Comparison of ENCODE assay signal across 8 mouse cellular contexts in the genomic region with DNA sequence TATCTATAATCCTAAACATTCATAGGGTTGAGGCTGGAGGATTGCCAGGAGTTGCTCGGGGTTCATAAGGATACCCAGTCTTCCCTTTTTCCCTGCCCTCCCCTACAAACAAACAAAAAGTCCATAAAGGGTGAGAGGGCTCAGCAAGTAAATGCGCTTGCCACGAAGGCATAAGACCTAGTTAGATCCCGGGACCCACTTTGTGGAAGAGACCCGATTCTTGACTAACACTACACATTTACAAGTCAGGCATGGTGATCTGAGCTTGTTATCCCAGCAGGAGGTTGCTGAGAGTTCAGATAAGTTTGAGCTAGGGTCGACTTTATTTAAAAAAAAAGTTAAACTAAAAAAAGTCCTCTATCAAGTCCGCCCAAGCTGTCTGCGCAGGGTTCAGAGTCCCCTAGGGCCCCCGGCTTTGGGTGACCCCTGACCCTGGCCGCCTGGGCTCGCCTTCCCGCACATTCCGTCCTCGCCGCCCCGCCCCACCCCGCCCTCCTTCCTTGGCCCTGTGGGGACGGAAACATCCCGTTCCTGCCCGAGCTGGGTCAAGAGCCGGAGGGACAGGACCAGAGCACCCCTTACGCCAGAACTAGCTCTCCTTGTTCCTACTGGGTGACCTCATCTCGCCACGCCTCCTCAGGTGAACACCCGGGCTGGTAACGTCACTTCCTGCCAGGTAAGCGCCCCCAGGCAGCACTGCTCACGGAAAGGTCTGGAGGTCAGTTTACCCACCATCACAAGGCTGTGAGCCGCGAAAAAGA. TPM values are rescaled to one million over a fixed set of nuclear protein-coding genes. Genes with fewer than 3 reads are reported as not detected.
DNase-seq lines count a peak whose midpoint lies in the region; ATAC-seq and TF ChIP-seq lines count a peak whose summit lies in the region.

No protein-coding gene starts in this region.

- intact Hi-C loops in left cerebral cortex, postnatal 4 days (cut with DNase I): no loop called here
- intact Hi-C loops in left cerebral cortex, postnatal 25 days (cut with DNase I): no loop called here

- H3K27ac ChIP-seq in forebrain, embryonic 13.5 days: peak overlapping the region; percentile 89
- H3K27ac ChIP-seq in hindbrain, embryonic 11.5 days (ENCODE audit: low read depth, low read length): peak overlapping the region; percentile 89

- H3K79me2 ChIP-seq in myocyte (ENCODE audit: control insufficient read depth, insufficient read depth): peaks cover 30% of the 10 kb centered on the region

- no peaks in the 10 kb centered on the region for H3K9me3 ChIP-seq in forebrain, embryonic 13.5 days (replicated peaks)
- H3K9me3 ChIP-seq in hindbrain, embryonic 11.5 days (ENCODE audit: control insufficient read depth, low read length): no peaks in the 10 kb centered on the region

- H3K4me1 ChIP-seq in forebrain, embryonic 13.5 days: peaks cover 56% of the 10 kb centered on the region
- H3K4me1 ChIP-seq in hindbrain, embryonic 11.5 days (replicated peaks; ENCODE audit: control insufficient read depth, insufficient read depth, low read length): peaks cover 3% of the 10 kb centered on the region

- peak; percentile 83 for TF ChIP-seq POLR2A in myocyte (IDR thresholded peaks at IDR 0.05; ENCODE audit: insufficient read length, low read depth)

- no peak overlapping the region for H3ac ChIP-seq in myocyte (ENCODE audit: control insufficient read depth, insufficient read length)

- WGBS in forebrain, embryonic 13.5 days: 6% methylated on average over 30 of the region's 30 CpGs
- WGBS in hindbrain, embryonic 11.5 days: 5% methylated on average over 26 of the region's 30 CpGs

- H3K4me3 ChIP-seq in forebrain, embryonic 13.5 days: peak overlapping the region; percentile 39
- H3K4me3 ChIP-seq in hindbrain, embryonic 11.5 days (ENCODE audit: low read depth, low read length): peak overlapping the region; percentile 31
- H3K4me3 ChIP-seq in myocyte: peak overlapping the region; percentile 96

- peak overlapping the region; percentile 67 for H3K9ac ChIP-seq in forebrain, embryonic 13.5 days
- peak overlapping the region; percentile 66 for H3K9ac ChIP-seq in hindbrain, embryonic 11.5 days (ENCODE audit: low read depth, low read length)

- peak overlapping the region; percentile 68 for H3K4me2 ChIP-seq in forebrain, embryonic 13.5 days
- peak overlapping the region; percentile 67 for H3K4me2 ChIP-seq in hindbrain, embryonic 11.5 days (replicated peaks; ENCODE audit: low read depth, low read length)
- H3K4me2 ChIP-seq in myocyte (ENCODE audit: low read depth): peak overlapping the region; percentile 100

- no peak for ATAC-seq in forebrain, embryonic 13.5 days
- ATAC-seq in hindbrain, embryonic 11.5 days (ENCODE audit: low FRiP score): no peak
- no peak for ATAC-seq in frontal cortex, adult (ENCODE audit: low TSS enrichment)

- H3K27me3 ChIP-seq in forebrain, embryonic 13.5 days: 0 out of 2 replicates have a peak, but pooled peaks cover 2% of the 10 kb centered on the region
- H3K27me3 ChIP-seq in hindbrain, embryonic 11.5 days (ENCODE audit: control insufficient read depth, insufficient read depth, low read length): no peaks in the 10 kb centered on the region
- H3K27me3 ChIP-seq in myocyte (ENCODE audit: control insufficient read depth, insufficient read depth, insufficient read length): no peaks in the 10 kb centered on the region

- H3K36me3 ChIP-seq in forebrain, embryonic 13.5 days (ENCODE audit: poor library complexity, severe bottlenecking): no peaks in the 10 kb centered on the region
- no peaks in the 10 kb centered on the region for H3K36me3 ChIP-seq in hindbrain, embryonic 11.5 days (ENCODE audit: control insufficient read depth, insufficient read depth, low read length)
- H3K36me3 ChIP-seq in myocyte (ENCODE audit: control insufficient read depth, insufficient read depth): no peaks in the 10 kb centered on the region

- peak; percentile 27 for DNase-seq in left cerebral cortex, postnatal 4 days
- no peak for DNase-seq in left cerebral cortex, postnatal 25 days (ENCODE audit: low spot score in 2 of 2)
- no peak for DNase-seq in hindbrain, embryonic 11.5 days (ENCODE audit: low spot score)
- peak; percentile 83 for DNase-seq in liver
- DNase-seq in thymus, postnatal 0 days (ENCODE audit: low spot score): peak; percentile 45

TF ChIP-seq in myocyte, 11 proteins besides CTCF, POLR2A, EP300 and RAD21:
- TF ChIP-seq MAX (IDR thresholded peaks at IDR 0.05; ENCODE audit: low read depth): no peak
- no peak for TF ChIP-seq USF1 (IDR thresholded peaks at IDR 0.05; ENCODE audit: low read depth)
- TF ChIP-seq TCF12 (IDR thresholded peaks at IDR 0.05; ENCODE audit: insufficient read depth, poor library complexity, severe bottlenecking): no peak
- TF ChIP-seq TCF3 (IDR thresholded peaks at IDR 0.05; ENCODE audit: insufficient read length, low read depth): no peak
- TF ChIP-seq SRF (IDR thresholded peaks at IDR 0.05; ENCODE audit: control insufficient read depth, insufficient read length, low read depth): no peak
- no peak for TF ChIP-seq E2F4 (IDR thresholded peaks at IDR 0.05; ENCODE audit: insufficient read depth)
- TF ChIP-seq POLR2AphosphoS2 (IDR thresholded peaks at IDR 0.05; ENCODE audit: insufficient read length, low read depth): peak; percentile 80
- TF ChIP-seq MYOD1 (IDR thresholded peaks at IDR 0.05; ENCODE audit: control insufficient read depth in 1 of 3, insufficient read length in 2 of 3, low read depth in 2 of 3): no peak
- TF ChIP-seq MYOG (IDR thresholded peaks at IDR 0.05; ENCODE audit: control insufficient read depth in 1 of 3, insufficient read depth in 1 of 3, insufficient read length in 2 of 3, low read depth in 2 of 3): no peak

RNA-seq across cellular contexts. Expression of gene Plekhg2, which starts 3.8 kb away (rescaled TPM):
- 10 to 100 TPM; 25.0 to 33.3 TPM for total RNA-seq in left cerebral cortex, postnatal 4 days (2021)
- total RNA-seq in left cerebral cortex, postnatal 25 days (2021): 1 to 10 TPM; 5.0 to 6.7 TPM
- polyA plus RNA-seq in forebrain, embryonic 13.5 days (2015; fragmentation: Nextera tagmentation; extraction: Ambion mirVana): 43.1 and 50.0 TPM in 2 replicates
- 39.5 and 48.0 TPM in 2 replicates for polyA plus RNA-seq in hindbrain, embryonic 11.5 days (2014; fragmentation: Nextera tagmentation; extraction: Ambion mirVana)
- 15.8 TPM for polyA plus RNA-seq in myocyte (2012; fragmentation: generic; extraction: Trizol)
- polyA plus RNA-seq in thymus, postnatal 0 days (2015; fragmentation: Nextera tagmentation; extraction: Ambion mirVana): 35.4 and 49.6 TPM in 2 replicates

RNA-seq across cellular contexts. Expression of gene Zfp36, which starts 3.9 kb away (rescaled TPM):
- 1 to 10 TPM; 1.9 to 2.3 TPM for total RNA-seq in left cerebral cortex, postnatal 4 days (2021)
- total RNA-seq in left cerebral cortex, postnatal 25 days (2021): 1 to 10 TPM; 2.2 to 2.9 TPM
- polyA plus RNA-seq in forebrain, embryonic 13.5 days (2015; fragmentation: Nextera tagmentation; extraction: Ambion mirVana): 4.5 and 4.8 TPM in 2 replicates
- 3.4 and 3.9 TPM in 2 replicates for polyA plus RNA-seq in hindbrain, embryonic 11.5 days (2014; fragmentation: Nextera tagmentation; extraction: Ambion mirVana)
- polyA plus RNA-seq in myocyte (2012; fragmentation: generic; extraction: Trizol): 7.5 TPM
- polyA plus RNA-seq in thymus, postnatal 0 days (2015; fragmentation: Nextera tagmentation; extraction: Ambion mirVana): 70.6 and 72.0 TPM in 2 replicates

RNA-seq across cellular contexts. Expression of gene Med29, which starts 16.3 kb away (rescaled TPM):
- 10 to 100 TPM; 18.6 to 19.7 TPM for total RNA-seq in left cerebral cortex, postnatal 4 days (2021)
- 10 to 100 TPM; 19.0 to 22.2 TPM for total RNA-seq in left cerebral cortex, postnatal 25 days (2021)
- 49.3 and 51.5 TPM in 2 replicates for polyA plus RNA-seq in forebrain, embryonic 13.5 days (2015; fragmentation: Nextera tagmentation; extraction: Ambion mirVana)
- 47.6 and 49.7 TPM in 2 replicates for polyA plus RNA-seq in hindbrain, embryonic 11.5 days (2014; fragmentation: Nextera tagmentation; extraction: Ambion mirVana)
- 34.2 TPM for polyA plus RNA-seq in myocyte (2012; fragmentation: generic; extraction: Trizol)
- polyA plus RNA-seq in thymus, postnatal 0 days (2015; fragmentation: Nextera tagmentation; extraction: Ambion mirVana): 42.0 and 42.5 TPM in 2 replicates

RNA-seq across cellular contexts. Expression of gene Paf1, which starts 16.6 kb away (rescaled TPM):
- total RNA-seq in left cerebral cortex, postnatal 4 days (2021): 10 to 100 TPM; 77.7 to 86.8 TPM
- total RNA-seq in left cerebral cortex, postnatal 25 days (2021): 10 to 100 TPM; 62.4 to 64.0 TPM
- polyA plus RNA-seq in forebrain, embryonic 13.5 days (2015; fragmentation: Nextera tagmentation; extraction: Ambion mirVana): 95.4 and 97.1 TPM in 2 replicates
- polyA plus RNA-seq in hindbrain, embryonic 11.5 days (2014; fragmentation: Nextera tagmentation; extraction: Ambion mirVana): 77.6 and 79.9 TPM in 2 replicates
- polyA plus RNA-seq in myocyte (2012; fragmentation: generic; extraction: Trizol): 34.3 TPM
- 59.3 and 64.0 TPM in 2 replicates for polyA plus RNA-seq in thymus, postnatal 0 days (2015; fragmentation: Nextera tagmentation; extraction: Ambion mirVana)

RNA-seq across cellular contexts. Expression of gene Rps16, which starts 25.7 kb away (rescaled TPM):
- total RNA-seq in left cerebral cortex, postnatal 4 days (2021): 100 to 1,000 TPM; 913 to 959 TPM
- 100 to 1,000 TPM; 438 to 443 TPM for total RNA-seq in left cerebral cortex, postnatal 25 days (2021)
- polyA plus RNA-seq in forebrain, embryonic 13.5 days (2015; fragmentation: Nextera tagmentation; extraction: Ambion mirVana): 644 and 704 TPM in 2 replicates
- 746 and 776 TPM in 2 replicates for polyA plus RNA-seq in hindbrain, embryonic 11.5 days (2014; fragmentation: Nextera tagmentation; extraction: Ambion mirVana)
- 4,542 TPM for polyA plus RNA-seq in myocyte (2012; fragmentation: generic; extraction: Trizol)
- 1,689 and 1,723 TPM in 2 replicates for polyA plus RNA-seq in thymus, postnatal 0 days (2015; fragmentation: Nextera tagmentation; extraction: Ambion mirVana)

Comparison
In these comparisons a context has a peak if more than half of its experiments do, and no peak if none do; other contexts are left out.
1. DNase-seq: peak in left cerebral cortex, postnatal 4 days (single experiment), liver (single experiment) and thymus, postnatal 0 days (single experiment); none in left cerebral cortex, postnatal 25 days (0 of 2) and hindbrain, embryonic 11.5 days (single experiment).
2. H3K4me3 ChIP-seq: peak in every context shown above with its lines; median percentile 96 in myocyte; 39 in forebrain, embryonic 13.5 days; 31 in hindbrain, embryonic 11.5 days.
3. Peak in every context shown above with its lines, with median percentiles within 50 percentile points of each other: H3K4me2 ChIP-seq.